Mouse (Mus musculus): Measurements from ENCODE around the gene Gsta1. TPM values are rescaled to one million over a fixed set of nuclear protein-coding genes. Genes with fewer than 3 reads are reported as not detected.
A peak's percentile ranks its signal among the peaks of the same experiment; 100 is the strongest.
"Not testable (repeated sequence)": the region's sequence is repeated elsewhere in the genome, so short reads cannot be mapped to it uniquely, and the experiment has no call there.

Gene Gsta1
- not detected in 2 replicates for total RNA-seq (2017)

GRCm38 (mm10) chr9:78230461-78230860 is at the start of gene Gsta1:
Gsta1 (plus strand) TSS chr9:78230656.
- not testable (repeated sequence) for ATAC-seq (replicated peaks; ENCODE audit: low read depth, poor library complexity, severe bottlenecking)

- not testable (repeated sequence) for ATAC-seq (replicated peaks; ENCODE audit: low read depth, poor library complexity, severe bottlenecking)
Observed at GRCm38 (mm10) chr9:78182474-78182873, 48.0 kb upstream of the Gsta1 start, which contains the start of gene Gsta4. Gsta4 (plus strand) TSS chr9:78182774.

- no peak for ATAC-seq (replicated peaks; ENCODE audit: low read depth, poor library complexity, severe bottlenecking)
Observed at GRCm38 (mm10) chr9:78185686-78186085, 44.8 kb upstream of the Gsta1 start.

- ATAC-seq (replicated peaks; ENCODE audit: low read depth, poor library complexity, severe bottlenecking): no peak
Observed at GRCm38 (mm10) chr9:78188910-78189309, 41.5 kb upstream of the Gsta1 start.

DNA sequence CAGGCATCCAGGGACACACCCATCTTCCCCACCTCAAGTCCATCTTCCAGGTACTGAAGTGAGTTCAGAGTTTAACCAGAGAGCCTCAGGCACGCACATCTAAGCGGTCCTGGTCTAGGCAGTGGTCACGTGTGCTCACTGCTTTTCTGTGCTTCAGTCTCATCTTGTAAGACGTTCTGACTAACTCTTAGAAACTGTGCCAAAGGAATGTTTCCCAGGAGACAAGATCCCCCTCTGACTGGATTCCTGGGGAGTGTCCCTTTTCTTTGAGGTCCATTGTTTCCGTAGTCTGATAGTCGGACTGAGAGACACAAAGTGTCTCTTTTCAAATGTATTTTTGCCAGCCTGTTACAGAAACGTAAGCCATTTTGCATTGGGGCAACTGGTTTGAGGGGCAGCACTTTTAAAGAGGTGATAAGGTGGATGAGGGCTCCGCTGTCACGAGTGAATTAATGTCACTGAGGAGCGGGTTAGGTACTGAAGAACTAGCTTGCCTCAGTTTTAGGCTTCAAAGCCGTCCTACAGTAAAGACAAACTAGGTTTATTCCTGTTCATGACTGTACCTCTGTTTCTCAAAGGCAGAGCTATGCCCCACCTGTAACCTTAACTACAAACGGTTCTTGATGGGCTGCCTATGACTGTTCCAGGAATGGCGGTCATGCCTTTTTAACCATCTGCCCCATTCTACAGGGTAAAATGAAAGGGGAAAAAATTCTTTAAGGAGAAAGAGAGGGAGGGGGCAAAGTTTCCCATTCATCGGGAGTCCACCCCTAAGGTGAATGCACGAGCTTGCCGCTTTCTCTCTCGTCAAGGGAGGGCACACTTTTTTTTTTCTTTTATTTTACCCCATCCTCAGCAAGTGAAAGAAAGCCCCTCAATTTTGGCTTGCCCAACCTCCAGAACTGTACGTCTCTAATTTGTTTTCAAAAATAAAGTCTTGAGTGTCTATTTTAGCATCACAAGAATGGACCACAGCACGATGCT is 39.5 kb upstream of the Gsta1 start:
- no peak for ATAC-seq (replicated peaks; ENCODE audit: low read depth, poor library complexity, severe bottlenecking)

GRCm38 (mm10) chr9:78191736-78192135 is 38.7 kb upstream of the Gsta1 start:
- ATAC-seq (replicated peaks; ENCODE audit: low read depth, poor library complexity, severe bottlenecking): peak; percentile 79

DNA sequence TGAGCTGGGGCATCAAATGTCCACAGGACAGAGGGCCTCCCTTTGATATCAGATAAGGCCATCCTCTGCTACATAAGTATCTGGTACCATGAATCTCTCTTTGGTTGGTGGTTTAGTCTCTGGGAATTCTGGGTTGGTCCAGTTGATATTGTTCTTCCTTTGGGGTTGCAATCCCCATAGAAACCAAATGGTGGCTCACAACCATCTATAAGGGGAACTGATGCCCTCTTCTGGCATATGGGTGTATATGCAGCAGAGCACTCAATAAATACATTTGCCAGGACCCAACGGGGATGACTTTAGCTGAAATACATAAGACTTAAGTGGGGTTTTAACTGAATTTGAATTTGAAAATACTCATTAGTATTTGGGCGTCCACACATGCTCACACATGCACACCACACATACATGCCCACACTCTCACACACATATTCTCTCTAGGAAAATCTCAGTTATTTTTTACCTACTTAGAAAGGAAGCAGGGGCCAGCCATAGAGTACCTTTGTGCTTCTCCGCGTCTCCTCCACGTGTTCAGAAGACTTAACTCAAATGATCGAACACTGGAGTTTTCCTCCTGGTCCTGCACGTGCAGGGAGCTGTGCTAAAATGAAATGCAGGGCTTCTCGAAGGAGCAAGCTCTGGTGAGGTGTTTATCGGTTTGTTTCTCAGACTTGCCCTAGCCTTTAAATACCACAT is 36.4 kb upstream of the Gsta1 start:
- ATAC-seq (replicated peaks; ENCODE audit: low read depth, poor library complexity, severe bottlenecking): peak; percentile 73

GRCm38 (mm10) chr9:78195034-78195433 is 35.4 kb upstream of the Gsta1 start:
- no peak for ATAC-seq (replicated peaks; ENCODE audit: low read depth, poor library complexity, severe bottlenecking)

DNA sequence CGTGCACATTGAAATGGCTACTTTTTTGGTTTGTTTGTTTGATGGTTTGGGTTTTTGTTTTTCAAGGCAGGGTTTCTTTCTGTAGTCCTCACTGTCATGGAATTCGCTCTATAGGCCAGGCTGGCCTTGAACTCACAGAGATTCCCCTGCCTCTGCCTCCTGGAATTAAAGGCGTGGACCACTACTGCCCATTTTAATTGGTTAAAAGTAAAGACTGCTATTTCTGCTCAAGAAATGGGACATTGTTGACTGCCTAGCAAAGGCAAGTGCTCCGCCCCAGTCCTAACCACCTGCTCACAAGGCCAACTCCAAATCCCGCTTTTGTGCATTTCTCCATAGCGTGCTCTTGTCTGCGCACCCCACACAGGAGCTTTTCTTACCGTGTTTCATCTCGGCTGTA is 32.7 kb upstream of the Gsta1 start:
- ATAC-seq (replicated peaks; ENCODE audit: low read depth, poor library complexity, severe bottlenecking): no peak

GRCm38 (mm10) chr9:78204194-78204593 is 26.3 kb upstream of the Gsta1 start:
- no peak for ATAC-seq (replicated peaks; ENCODE audit: low read depth, poor library complexity, severe bottlenecking)

- ATAC-seq (replicated peaks; ENCODE audit: low read depth, poor library complexity, severe bottlenecking): no peak
Observed at GRCm38 (mm10) chr9:78208956-78209355, 21.5 kb upstream of the Gsta1 start.

DNA sequence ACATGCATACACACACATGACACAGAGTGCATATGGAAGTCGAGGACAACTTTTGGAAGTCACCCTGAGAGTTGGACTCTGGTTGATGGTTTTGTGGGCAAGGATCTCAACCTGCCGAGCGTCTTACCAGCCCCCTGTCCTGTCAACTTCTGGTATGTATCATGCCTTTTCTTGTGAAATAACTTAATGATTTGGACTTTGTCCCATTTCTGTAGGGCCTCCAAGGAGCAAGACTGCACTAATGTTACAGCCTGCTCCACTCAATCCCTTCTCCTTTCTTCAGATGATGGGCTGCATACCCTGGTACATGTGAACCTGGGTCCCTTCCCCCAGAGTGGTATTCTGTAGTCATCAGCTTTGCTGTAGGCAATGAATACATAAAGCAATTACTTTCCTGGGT is 20.4 kb upstream of the Gsta1 start:
- no peak for ATAC-seq (replicated peaks; ENCODE audit: low read depth, poor library complexity, severe bottlenecking)

GRCm38 (mm10) chr9:78210821-78211220 is 19.6 kb upstream of the Gsta1 start:
- no peak for ATAC-seq (replicated peaks; ENCODE audit: low read depth, poor library complexity, severe bottlenecking)

- ATAC-seq (replicated peaks; ENCODE audit: low read depth, poor library complexity, severe bottlenecking): no peak
Observed at GRCm38 (mm10) chr9:78211521-78211920, 18.9 kb upstream of the Gsta1 start.

DNA sequence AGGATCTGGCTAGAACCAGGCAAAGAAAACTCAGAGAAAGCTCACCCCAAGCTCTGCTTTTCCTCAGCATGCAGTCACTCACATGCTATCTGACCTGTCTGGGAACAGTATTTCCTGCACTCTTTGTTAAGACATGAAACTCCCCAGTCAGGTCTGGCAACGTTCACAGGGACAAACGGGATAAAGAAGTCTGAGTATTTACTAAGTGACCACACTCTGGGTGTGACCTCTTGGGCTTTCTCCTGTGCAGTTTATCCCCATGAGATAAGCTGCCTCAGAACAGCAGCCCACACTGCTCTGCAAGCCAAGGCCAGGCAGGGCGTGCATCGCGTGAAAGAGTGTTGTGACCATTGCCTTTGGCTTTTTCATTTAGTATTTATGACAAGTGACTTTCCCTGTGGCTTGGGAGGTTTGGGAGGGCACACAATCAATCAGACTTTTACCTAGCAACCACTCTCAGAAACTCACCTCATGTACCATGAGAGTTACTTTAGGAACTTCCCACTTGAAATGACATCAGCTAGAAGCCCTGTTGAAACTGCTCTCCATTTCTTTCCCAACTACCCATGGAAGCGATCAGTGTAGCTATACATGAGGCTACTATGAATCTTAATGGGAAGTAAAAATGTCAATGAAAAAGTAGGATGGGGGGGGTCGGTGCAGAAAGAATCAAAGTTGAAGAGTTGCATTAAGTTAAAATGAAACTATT is 18.0 kb upstream of the Gsta1 start:
- no peak for ATAC-seq (replicated peaks; ENCODE audit: low read depth, poor library complexity, severe bottlenecking)

GRCm38 (mm10) chr9:78217074-78217473 is 13.4 kb upstream of the Gsta1 start:
- no peak for ATAC-seq (replicated peaks; ENCODE audit: low read depth, poor library complexity, severe bottlenecking)

- no peak for ATAC-seq (replicated peaks; ENCODE audit: low read depth, poor library complexity, severe bottlenecking)
Observed at GRCm38 (mm10) chr9:78222616-78223015, 7.8 kb upstream of the Gsta1 start.

DNA sequence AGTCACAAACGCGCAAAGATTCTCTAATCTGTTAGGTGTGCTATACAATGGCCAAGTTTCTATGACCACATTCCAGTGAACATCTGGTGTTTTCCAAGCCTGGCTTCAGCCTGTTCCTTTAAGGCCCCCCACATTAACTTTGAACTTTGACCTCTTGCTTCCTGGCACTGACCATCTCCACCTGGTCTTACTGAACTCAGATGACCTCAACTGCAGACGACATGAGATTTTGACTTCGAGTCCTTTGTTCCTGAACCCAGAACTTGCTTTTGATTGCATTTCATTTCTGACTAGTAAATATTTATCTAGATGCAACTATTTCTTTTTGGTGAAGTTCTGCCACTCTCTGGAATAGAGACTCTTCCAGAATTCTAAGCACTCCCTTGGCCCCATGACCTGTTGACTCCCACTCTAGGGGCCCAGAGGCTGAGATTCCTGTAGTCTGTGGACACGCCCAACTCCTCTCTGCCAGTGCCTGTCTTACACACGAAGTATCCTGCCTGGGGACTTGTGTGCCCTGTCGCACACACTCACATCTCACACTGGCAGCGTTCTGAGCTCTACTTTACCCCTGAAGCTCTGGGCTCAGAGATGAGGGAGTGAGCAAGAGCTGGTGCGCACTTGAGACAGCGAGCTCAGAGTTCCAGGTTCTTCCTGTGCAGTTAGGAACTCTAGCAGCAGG is 7.1 kb upstream of the Gsta1 start:
- ATAC-seq (replicated peaks; ENCODE audit: low read depth, poor library complexity, severe bottlenecking): no peak

GRCm38 (mm10) chr9:78224418-78224817 is 6.0 kb upstream of the Gsta1 start:
- ATAC-seq (replicated peaks; ENCODE audit: low read depth, poor library complexity, severe bottlenecking): no peak

DNA sequence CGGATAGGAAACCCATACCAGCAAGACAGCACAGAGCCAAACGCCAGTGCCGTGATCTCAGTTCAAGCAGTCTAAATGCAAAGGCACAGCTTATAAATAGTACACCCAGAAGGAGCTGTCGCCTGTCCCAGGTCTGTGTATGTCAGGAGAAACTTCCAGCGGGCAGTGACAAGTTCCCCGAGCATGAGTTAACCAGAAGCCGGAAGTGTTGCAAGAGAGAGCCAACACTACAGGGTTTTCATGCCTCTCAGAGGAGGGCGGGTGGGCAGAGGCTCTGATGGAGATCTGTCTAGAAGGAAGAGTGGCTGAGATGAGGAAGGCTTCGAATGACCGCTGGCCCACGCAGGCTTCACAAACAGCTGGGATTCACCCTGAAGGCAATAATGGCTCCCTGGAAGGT is 5.2 kb upstream of the Gsta1 start:
- ATAC-seq (replicated peaks; ENCODE audit: low read depth, poor library complexity, severe bottlenecking): peak; percentile 73

All from common myeloid progenitor, adult 5-6 weeks (primary cell).